Mouse (Mus musculus) stomach, postnatal 0 days (tissue): ENCODE measurements at regions not wholly inside any gene's neighbourhood (a gene's known extent, or its start where the extent isn't known, plus 50 kb on each side); places are given as distances from the start of the nearest gene placed in this dataset.

Experiments used
- ATAC-seq: fragments of 200-750 bp; cut with Nextera tagmentation; 2 replicates; pipeline ENCODE4 v1.8.0; 2017; ENCODE audit not compliant: low FRiP score, low TSS enrichment
- DNase-seq: peaks from one replicate; pipeline ENCODE4 v3.0.0-alpha.2; 2016; ENCODE audit warnings: low spot score
- H3K27ac ChIP-seq: fragments of 300-500 bp; sonication (generic); replicated peaks from 2 replicates; pipeline ENCODE4 v1.5.1; 2014; ENCODE audit warnings: mild to moderate bottlenecking, control low read depth
- H3K27me3 ChIP-seq: fragments of 300-500 bp; sonication (generic); 2 replicates; pipeline ENCODE4 v1.6.1; 2014; ENCODE audit warnings: low read length; ENCODE audit not compliant: control insufficient read depth, insufficient read depth
- H3K36me3 ChIP-seq: fragments of 300-500 bp; sonication (generic); 2 replicates; pipeline ENCODE4 v1.6.1; 2014; ENCODE audit warnings: low read length, mixed read lengths; ENCODE audit not compliant: control insufficient read depth, insufficient read depth
- H3K4me1 ChIP-seq: fragments of 300-500 bp; sonication (generic); replicated peaks from 2 replicates; pipeline ENCODE4 v1.6.1; 2014; ENCODE audit warnings: antibody characterized with exemption; ENCODE audit not compliant: control insufficient read depth, insufficient read depth
- H3K4me2 ChIP-seq: fragments of 300-500 bp; sonication (generic); replicated peaks from 2 replicates; pipeline ENCODE4 v1.6.1; 2014; ENCODE audit warnings: low read depth, mild to moderate bottlenecking, control low read depth, moderate library complexity
- H3K4me3 ChIP-seq: fragments of 300-500 bp; sonication (generic); 2 replicates; pipeline ENCODE4 v1.5.1; 2014; ENCODE audit warnings: low read depth, low read length, control low read depth
- H3K9ac ChIP-seq: fragments of 300-500 bp; sonication (generic); 2 replicates; pipeline ENCODE4 v1.6.1; 2014; ENCODE audit warnings: mild to moderate bottlenecking, low read length, control low read depth, mixed read lengths
- H3K9me3 ChIP-seq: fragments of 300-500 bp; sonication (generic); 2 replicates; pipeline ENCODE4 v1.6.1; 2016; ENCODE audit warnings: low read length; ENCODE audit not compliant: control insufficient read depth
- CTCF ChIP-seq: IDR thresholded peaks from 2 replicates; pipeline ENCODE4 v1.5.1; 2016; ENCODE audit warnings: antibody characterized with exemption, low read depth, mild to moderate bottlenecking, moderate library complexity
- EP300 ChIP-seq: optimal IDR thresholded peaks from 2 replicates; pipeline ENCODE3; 2016; ENCODE audit warnings: antibody characterized with exemption
- WGBS: fragments of 180-500 bp; shearing (Covaris S2); extraction: QIAGEN DNeasy Blood & Tissue Kit; methylation state at CpG from one replicate; pipeline ENCODE4 v1.1.7; 2014; 5-methylcytosine and 5-hydroxymethylcytosine counted together

DNA sequence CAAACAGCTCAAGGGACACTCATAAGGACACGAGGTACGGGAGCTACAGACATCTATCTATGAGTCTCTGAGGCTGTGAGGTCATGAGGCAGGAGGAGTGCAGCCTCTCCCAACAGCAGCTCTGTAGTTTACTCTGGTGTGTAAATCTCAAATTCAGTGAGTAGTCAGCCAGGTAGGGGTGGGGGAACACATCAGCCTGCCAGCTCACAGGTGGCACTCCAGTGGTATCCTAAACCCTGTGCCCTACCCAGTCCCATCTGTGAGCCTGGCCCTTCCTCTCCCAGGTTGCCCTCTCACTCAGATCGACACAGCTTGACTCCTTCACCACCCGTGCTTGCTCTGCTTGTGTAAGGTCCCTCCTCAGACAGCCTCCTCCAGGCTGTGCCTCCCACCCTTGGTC is 202.2 kb downstream of the Sipa1l2 start:
- no peaks in the 10 kb centered on the region for H3K27me3 ChIP-seq
- peaks cover 11% of the 10 kb centered on the region for H3K4me1 ChIP-seq
- 69% methylated on average over 4 of the region's 4 CpGs for WGBS
- H3K9me3 ChIP-seq: no peaks in the 10 kb centered on the region
- H3K9ac ChIP-seq: no peak overlapping the region
- DNase-seq (no peak), ATAC-seq (no peak)
- H3K4me2 ChIP-seq: no peak overlapping the region
- H3K4me3 ChIP-seq: no peak overlapping the region
- TF ChIP-seq EP300 (no peak), CTCF (no peak)
- no peak overlapping the region for H3K27ac ChIP-seq
- H3K36me3 ChIP-seq: no peaks in the 10 kb centered on the region

- no peak for TF ChIP-seq EP300
- TF ChIP-seq CTCF: no peak
- Histone ChIP-seq H3K27me3 (no peaks in the 10 kb centered on the region), H3K9me3 (no peaks in the 10 kb centered on the region), H3K4me3 (no peak overlapping the region), H3K36me3 (no peaks in the 10 kb centered on the region), H3K4me1 (peaks cover 8% of the 10 kb centered on the region), H3K9ac (no peak overlapping the region), H3K27ac (no peak overlapping the region), H3K4me2 (no peak overlapping the region)
- DNase-seq (no peak), ATAC-seq (no peak)
- 87% methylated on average over 5 of the region's 5 CpGs for WGBS
These were observed 204.6 kb downstream of the Sipa1l2 start for GRCm38 (mm10) chr8:125365004-125365403.

DNA sequence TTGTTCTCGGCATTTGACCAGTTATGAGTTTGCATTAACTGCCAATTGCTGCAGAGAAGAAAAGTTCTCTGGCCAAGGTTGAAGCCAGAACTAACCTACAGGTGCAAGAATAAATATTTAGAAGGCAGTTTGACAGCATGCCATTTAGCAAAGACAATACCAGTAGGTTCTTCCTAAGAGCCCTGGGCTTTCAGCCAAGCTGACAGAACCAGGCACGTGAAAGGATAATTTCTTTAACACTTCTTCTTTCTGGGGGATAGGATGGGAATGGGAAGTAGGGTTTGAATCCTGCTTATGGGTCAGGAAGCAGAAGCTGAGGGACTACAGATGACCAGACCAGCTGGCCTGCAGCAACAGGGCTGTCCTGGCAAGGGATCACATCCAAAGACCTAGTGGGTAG is 210.2 kb downstream of the Sipa1l2 start:
- Histone ChIP-seq H3K36me3 (no peaks in the 10 kb centered on the region), H3K9ac (no peak overlapping the region), H3K27ac (no peak overlapping the region), H3K4me3 (no peak overlapping the region), H3K9me3 (0 out of 2 replicates have a peak, but pooled peaks cover 3% of the 10 kb centered on the region), H3K4me1 (no peaks in the 10 kb centered on the region), H3K4me2 (no peak overlapping the region), H3K27me3 (no peaks in the 10 kb centered on the region)
- DNase-seq (no peak), ATAC-seq (no peak)
- WGBS: 44% methylated on average over 2 of the region's 2 CpGs
- TF ChIP-seq EP300 (no peak), CTCF (no peak)

DNA sequence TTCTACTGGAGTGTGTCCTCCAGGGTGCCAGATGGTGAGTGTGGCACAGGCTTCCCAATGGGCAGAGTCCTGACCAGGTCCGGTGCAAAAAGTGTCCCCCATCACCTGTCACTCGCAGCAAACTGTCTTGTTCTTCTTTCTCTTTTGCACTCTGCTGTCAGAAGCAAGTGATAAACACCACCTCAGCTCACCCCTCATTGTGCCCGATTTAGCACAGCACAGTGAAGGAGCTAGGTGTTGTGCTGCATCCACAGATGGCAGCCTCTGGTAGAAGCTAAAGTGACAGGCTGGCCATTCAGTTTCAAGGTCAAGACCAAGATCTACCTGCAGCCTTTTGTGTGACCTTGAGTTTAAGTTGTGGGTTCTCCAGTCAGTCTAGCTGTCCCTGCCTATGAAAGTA is 211.8 kb downstream of the Sipa1l2 start:
- Histone ChIP-seq H3K27ac (no peak overlapping the region), H3K4me1 (no peaks in the 10 kb centered on the region), H3K9ac (no peak overlapping the region), H3K4me3 (no peak overlapping the region), H3K27me3 (no peaks in the 10 kb centered on the region), H3K36me3 (no peaks in the 10 kb centered on the region), H3K4me2 (no peak overlapping the region), H3K9me3 (0 out of 2 replicates have a peak, but pooled peaks cover 3% of the 10 kb centered on the region)
- 89% methylated on average over 3 of the region's 3 CpGs for WGBS
- DNase-seq (no peak), ATAC-seq (no peak)
- no peak for TF ChIP-seq CTCF
- TF ChIP-seq EP300: no peak

DNA sequence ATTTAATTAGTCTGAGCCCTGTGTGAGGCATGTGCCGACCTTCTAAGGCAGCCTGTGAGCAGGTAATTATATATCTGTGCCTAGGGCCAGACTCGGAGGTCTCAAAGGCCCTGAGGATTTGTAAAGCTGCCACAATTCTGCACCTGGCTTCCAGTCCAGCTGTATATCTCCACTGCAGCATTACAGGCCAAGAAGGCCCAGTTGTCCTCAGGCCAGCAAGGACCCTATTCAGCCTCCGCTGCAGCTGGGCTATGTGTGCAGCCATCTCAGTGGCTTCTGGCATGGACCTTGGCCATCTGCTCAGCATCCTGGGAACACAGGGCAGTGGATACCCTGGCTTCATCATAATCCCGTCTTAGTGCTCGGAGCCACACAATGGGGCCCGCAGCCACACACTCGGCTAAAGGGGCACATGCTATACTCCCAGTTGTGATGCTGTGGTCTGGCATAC is 214.5 kb downstream of the Sipa1l2 start:
- Histone ChIP-seq H3K4me1 (no peaks in the 10 kb centered on the region), H3K27me3 (no peaks in the 10 kb centered on the region), H3K9ac (no peak overlapping the region), H3K4me3 (no peak overlapping the region), H3K4me2 (no peak overlapping the region), H3K36me3 (no peaks in the 10 kb centered on the region), H3K27ac (no peak overlapping the region), H3K9me3 (0 out of 2 replicates have a peak, but pooled peaks cover 3% of the 10 kb centered on the region)
- ATAC-seq (no peak), DNase-seq (no peak)
- WGBS: 76% methylated on average over 7 of the region's 7 CpGs
- TF ChIP-seq EP300 (no peak), CTCF (no peak)

GRCm38 (mm10) chr8:125352276-125352675 is 217.3 kb downstream of the Sipa1l2 start:
- ATAC-seq: no peak
- no peaks in the 10 kb centered on the region for H3K36me3 ChIP-seq
- TF ChIP-seq EP300 (no peak), CTCF (no peak)
- DNase-seq: no peak
- H3K9ac ChIP-seq: no peak overlapping the region
- peaks cover 4% of the 10 kb centered on the region; the same call in 1 of the 2 replicates for H3K4me1 ChIP-seq
- H3K9me3 ChIP-seq: no peaks in the 10 kb centered on the region
- 56% methylated on average over 3 of the region's 3 CpGs for WGBS
- H3K27ac ChIP-seq: no peak overlapping the region
- H3K4me2 ChIP-seq: no peak overlapping the region
- no peaks in the 10 kb centered on the region for H3K27me3 ChIP-seq
- no peak overlapping the region for H3K4me3 ChIP-seq
